ENCODE assay signal across 8 mouse cellular contexts in the genomic region with DNA sequence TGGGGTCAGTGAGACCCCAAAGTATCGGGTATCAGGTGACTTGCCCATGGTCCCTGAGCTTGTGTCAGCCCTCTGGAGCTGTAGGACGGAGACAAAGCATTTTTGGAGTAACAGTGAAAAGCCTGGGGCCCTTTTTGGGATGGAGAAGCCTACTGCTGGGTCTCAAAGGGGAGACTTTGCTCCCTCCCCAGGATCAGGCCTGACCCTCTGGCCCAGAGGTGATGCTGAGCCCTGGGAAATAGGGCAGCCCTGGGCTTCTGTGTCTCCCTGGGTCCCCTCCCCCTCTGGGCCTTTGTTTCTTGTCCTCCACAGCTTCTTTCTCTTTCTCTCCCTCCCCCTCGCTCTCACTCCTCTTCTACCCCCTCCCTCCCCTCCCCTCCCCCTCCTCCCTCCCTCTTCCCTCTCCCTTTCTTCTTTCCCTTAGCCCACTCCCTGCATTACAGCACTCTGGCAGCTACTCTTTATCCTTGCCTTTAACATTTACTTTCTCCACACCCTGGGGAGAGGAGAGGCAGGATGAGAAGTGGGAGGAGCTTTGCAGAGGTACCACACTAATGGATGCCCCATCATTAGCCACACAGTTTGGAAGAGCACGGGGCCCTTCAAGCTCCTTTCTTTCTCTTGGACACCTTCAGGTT. TPM values are rescaled to one million over a fixed set of nuclear protein-coding genes. Genes with fewer than 3 reads are reported as not detected.
DNase-seq lines count a peak whose midpoint lies in the region; ATAC-seq and TF ChIP-seq lines count a peak whose summit lies in the region.

No protein-coding gene starts in this region.

- H3K9me3 ChIP-seq in heart, postnatal 0 days (replicated peaks; ENCODE audit: control insufficient read depth, low read length), result no peaks in the 10 kb centered on the region
- no peaks in the 10 kb centered on the region for H3K9me3 ChIP-seq in forebrain, embryonic 15.5 days
- no peaks in the 10 kb centered on the region for H3K9me3 ChIP-seq in midbrain, embryonic 12.5 days

- no peak for ATAC-seq in heart, postnatal 0 days (ENCODE audit: insufficient read depth, low read depth)
- peak; percentile 18; the same call in 1 of the 2 replicates for ATAC-seq in forebrain, embryonic 15.5 days (replicated peaks)
- ATAC-seq in midbrain, embryonic 12.5 days (ENCODE audit: low FRiP score, low read depth), result peak; percentile 64

- H3K27ac ChIP-seq in heart, postnatal 0 days (ENCODE audit: low read depth), result 0 out of 2 replicates have a peak overlapping the region, but pooled peaks have one; percentile 61
- H3K27ac ChIP-seq in bone marrow macrophage, adult 2 months (ENCODE audit: insufficient read depth, low read depth, low read length), result peak overlapping the region; percentile 93
- H3K27ac ChIP-seq in forebrain, embryonic 15.5 days (replicated peaks), result peak overlapping the region; percentile 71
- peak overlapping the region; percentile 83 for H3K27ac ChIP-seq in midbrain, embryonic 12.5 days (replicated peaks)
- H3K27ac ChIP-seq in kidney, adult 2 months (ENCODE audit: insufficient read depth, low read depth, low read length), result no peak overlapping the region

- peaks cover 50% of the 10 kb centered on the region for H3K4me1 ChIP-seq in heart, postnatal 0 days (ENCODE audit: control insufficient read depth, insufficient read depth)
- peaks cover 84% of the 10 kb centered on the region for H3K4me1 ChIP-seq in bone marrow macrophage, adult 2 months (ENCODE audit: control insufficient read depth, insufficient read depth, low read length)
- peaks cover 62% of the 10 kb centered on the region for H3K4me1 ChIP-seq in forebrain, embryonic 15.5 days
- H3K4me1 ChIP-seq in midbrain, embryonic 12.5 days, result peaks cover 81% of the 10 kb centered on the region
- H3K4me1 ChIP-seq in kidney, adult 2 months (ENCODE audit: control insufficient read depth, insufficient read depth, low read length), result peaks cover 47% of the 10 kb centered on the region

- H3K4me2 ChIP-seq in heart, postnatal 0 days (ENCODE audit: low read depth, low read length), result no peak overlapping the region
- no peak overlapping the region for H3K4me2 ChIP-seq in forebrain, embryonic 15.5 days (replicated peaks)
- peak overlapping the region; percentile 7 for H3K4me2 ChIP-seq in midbrain, embryonic 12.5 days (replicated peaks)

- H3K36me3 ChIP-seq in heart, postnatal 0 days (replicated peaks; ENCODE audit: control insufficient read depth, insufficient read depth, low read length), result peaks cover under 1% of the 10 kb centered on the region; the same call in 1 of the 2 replicates
- H3K36me3 ChIP-seq in forebrain, embryonic 15.5 days, result no peaks in the 10 kb centered on the region
- H3K36me3 ChIP-seq in midbrain, embryonic 12.5 days, result peaks cover 4% of the 10 kb centered on the region
- H3K36me3 ChIP-seq in kidney, adult 2 months (ENCODE audit: control insufficient read depth, insufficient read depth, low read length), result no peaks in the 10 kb centered on the region

- H3K27me3 ChIP-seq in heart, postnatal 0 days (ENCODE audit: control insufficient read depth, insufficient read depth, low read length), result no peaks in the 10 kb centered on the region
- no peaks in the 10 kb centered on the region for H3K27me3 ChIP-seq in forebrain, embryonic 15.5 days
- no peaks in the 10 kb centered on the region for H3K27me3 ChIP-seq in midbrain, embryonic 12.5 days
- no peaks in the 10 kb centered on the region for H3K27me3 ChIP-seq in kidney, adult 2 months (replicated peaks; ENCODE audit: control insufficient read depth, insufficient read depth, low read length)

- TF ChIP-seq CTCF in heart, postnatal 0 days (IDR thresholded peaks at IDR 0.05; ENCODE audit: low read depth), result no peak
- no peak for TF ChIP-seq CTCF in bone marrow macrophage, adult 2 months (IDR thresholded peaks at IDR 0.05; ENCODE audit: low read depth, low read length)
- TF ChIP-seq CTCF in kidney, adult 2 months (conservative IDR thresholded peaks at IDR 0.05; ENCODE audit: insufficient read depth, insufficient read length, low read depth, low read length), result no peak

- no peak overlapping the region for H3K4me3 ChIP-seq in heart, postnatal 0 days (ENCODE audit: low read depth, low read length)
- H3K4me3 ChIP-seq in bone marrow macrophage, adult 2 months (ENCODE audit: insufficient read depth, low read length), result no peak overlapping the region
- H3K4me3 ChIP-seq in forebrain, embryonic 15.5 days, result no peak overlapping the region
- H3K4me3 ChIP-seq in midbrain, embryonic 12.5 days, result no peak overlapping the region
- H3K4me3 ChIP-seq in kidney, adult 2 months (ENCODE audit: insufficient read depth, low read depth, low read length), result no peak overlapping the region

- TF ChIP-seq POLR2A in bone marrow macrophage, adult 2 months (IDR thresholded peaks at IDR 0.05; ENCODE audit: borderline replicate concordance, low read depth, low read length), result no peak
- no peak for TF ChIP-seq POLR2A in kidney, adult 2 months (IDR thresholded peaks at IDR 0.05; ENCODE audit: low read depth, low read length)

- DNase-seq in heart, postnatal 0 days (ENCODE audit: low spot score), result no peak
- no peak for DNase-seq in heart, adult 9 months (ENCODE audit: low spot score in 2 of 2)
- DNase-seq in thymus, postnatal 36 days, result no peak
- DNase-seq in thymus, postnatal 10 days (ENCODE audit: low spot score in 2 of 2), result no peak
- no peak for DNase-seq in kidney, adult 2 months

- no peak for TF ChIP-seq EP300 in heart, postnatal 0 days (IDR thresholded peaks at IDR 0.05; ENCODE audit: low read depth)

- no peak overlapping the region for H3K9ac ChIP-seq in heart, postnatal 0 days (replicated peaks; ENCODE audit: low read depth, low read length)
- peak overlapping the region; percentile 27; the same call in 1 of the 2 replicates for H3K9ac ChIP-seq in forebrain, embryonic 15.5 days (replicated peaks)
- peak overlapping the region; percentile 28; the same call in 1 of the 2 replicates for H3K9ac ChIP-seq in midbrain, embryonic 12.5 days (replicated peaks)

- 62% methylated on average over 4 of the region's 4 CpGs for WGBS in heart, postnatal 0 days
- 2% methylated on average over 4 of the region's 4 CpGs for WGBS in forebrain, embryonic 15.5 days
- 11% methylated on average over 4 of the region's 4 CpGs for WGBS in midbrain, embryonic 12.5 days
- WGBS in kidney, adult 2 months, result 71% methylated on average over 4 of the region's 4 CpGs

RNA-seq across cellular contexts. Expression of gene Idh2, which starts 39.1 kb away (rescaled TPM):
- total RNA-seq in heart, postnatal 0 days (2014; rRNA removed; ENCODE audit: low replicate concordance), result 3,422 and 3,660 TPM in 2 replicates
- polyA plus RNA-seq in heart, postnatal 0 days (2015; fragmentation: Nextera tagmentation; extraction: Ambion mirVana), result 2,757 and 2,826 TPM in 2 replicates
- 48.6 and 55.9 TPM in 2 replicates for polyA plus RNA-seq in bone marrow macrophage, adult 2 months (2012; ENCODE audit: insufficient read depth, insufficient read length, missing spikeins)
- 299 and 300 TPM in 2 replicates for polyA plus RNA-seq in forebrain, embryonic 15.5 days (2015; fragmentation: Nextera tagmentation; extraction: Ambion mirVana)
- polyA plus RNA-seq in midbrain, embryonic 12.5 days (2016; fragmentation: Nextera tagmentation; extraction: Ambion mirVana), result 331 and 347 TPM in 2 replicates
- polyA plus RNA-seq in kidney, adult 2 months (2012; rRNA removed), result 651 and 688 TPM in 2 replicates

RNA-seq across cellular contexts. Expression of gene Zfp710, which starts 51.5 kb away (rescaled TPM):
- 25.5 and 29.7 TPM in 2 replicates for total RNA-seq in heart, postnatal 0 days (2014; rRNA removed; ENCODE audit: low replicate concordance)
- polyA plus RNA-seq in heart, postnatal 0 days (2015; fragmentation: Nextera tagmentation; extraction: Ambion mirVana), result 7.5 TPM in 2 replicates
- polyA plus RNA-seq in bone marrow macrophage, adult 2 months (2012; ENCODE audit: insufficient read depth, insufficient read length, missing spikeins), result 125 and 138 TPM in 2 replicates
- polyA plus RNA-seq in forebrain, embryonic 15.5 days (2015; fragmentation: Nextera tagmentation; extraction: Ambion mirVana), result 21.1 and 22.1 TPM in 2 replicates
- polyA plus RNA-seq in midbrain, embryonic 12.5 days (2016; fragmentation: Nextera tagmentation; extraction: Ambion mirVana), result 31.1 and 32.8 TPM in 2 replicates
- 22.6 and 26.4 TPM in 2 replicates for polyA plus RNA-seq in kidney, adult 2 months (2012; rRNA removed)
